Mouse (Mus musculus): ENCODE measurements around the gene Med4. TPM values are rescaled to one million over a fixed set of nuclear protein-coding genes. Genes with fewer than 3 reads are reported as not detected.
"Not testable (repeated sequence)": the region's sequence is repeated elsewhere in the genome, so short reads cannot be mapped to it uniquely, and the experiment has no call there.

Gene Med4
- total RNA-seq, 2 experiments from 2014 or later, result 21.1 to 22.8 TPM

GRCm38 (mm10) chr14:73495753-73496152 lies 14.1 kb upstream of the Med4 start:
- DNase-seq, result peak; percentile 17 to 48
- intact Hi-C loops (cut with DNase I), result no loop called here

GRCm38 (mm10) chr14:73501283-73501682 lies 8.5 kb upstream of the Med4 start:
- intact Hi-C loops (cut with DNase I), result no loop called here
- DNase-seq, result no peak

GRCm38 (mm10) chr14:73501721-73502120 lies 8.1 kb upstream of the Med4 start:
- no peak for DNase-seq
- intact Hi-C loops (cut with DNase I), result loop anchor here (2.0 kb wide), 1 partner anchor 21 kb away; no protein-coding TSS in a partner anchor

GRCm38 (mm10) chr14:73502591-73503184 lies 7.1 kb upstream of the Med4 start:
- intact Hi-C loops (cut with DNase I), result loop anchor here (2.0 kb wide), 1 partner anchor 22 kb away; no protein-coding TSS in a partner anchor

GRCm38 (mm10) chr14:73503237-73503933 lies 6.4 kb upstream of the Med4 start:
- DNase-seq, result peak in 1 of 2 experiments; percentile 13

More at GRCm38 (mm10) chr14:73502591-73503184, 7.1 kb upstream of the Med4 start:
- peak; percentile 48 to 55 for DNase-seq

GRCm38 (mm10) chr14:73506283-73506682 lies 3.5 kb upstream of the Med4 start:
- peak in 1 of 2 experiments; percentile 25 for DNase-seq
- intact Hi-C loops (cut with DNase I), result no loop called here

More at GRCm38 (mm10) chr14:73503237-73503933, 6.4 kb upstream of the Med4 start:
- intact Hi-C loops (cut with DNase I), result loop anchor here (2.0 kb wide), 1 partner anchor 23 kb away; no protein-coding TSS in a partner anchor

- intact Hi-C loops (cut with DNase I), result no loop called here
Measured at GRCm38 (mm10) chr14:73507200-73507599, 2.6 kb upstream of the Med4 start.

GRCm38 (mm10) chr14:73507702-73508376 lies 2.0 kb upstream of the Med4 start:
- intact Hi-C loops (cut with DNase I), result no loop called here
- DNase-seq, result no peak

More at GRCm38 (mm10) chr14:73507200-73507599, 2.6 kb upstream of the Med4 start:
- no peak for DNase-seq

- intact Hi-C loops (cut with DNase I), result no loop called here
- DNase-seq, result no peak
Measured at GRCm38 (mm10) chr14:73508630-73509395, 1.0 kb upstream of the Med4 start.

- DNase-seq, result no peak
- intact Hi-C loops (cut with DNase I), result loop anchor here (10.0 kb wide), 1 partner anchor 1191 kb away; no protein-coding TSS in a partner anchor
Measured at GRCm38 (mm10) chr14:73524136-73524535, 14.3 kb downstream of the Med4 start.

- intact Hi-C loops (cut with DNase I), result loop anchor here (10.0 kb wide), 1 partner anchor 1190 kb away; no protein-coding TSS in a partner anchor
- DNase-seq, result peak; percentile 96 to 97
Measured at GRCm38 (mm10) chr14:73524766-73525448, 15.1 kb downstream of the Med4 start, which contains the start of gene Sucla2. Gene Sucla2 (plus strand): TSS chr14:73525319.

- intact Hi-C loops (cut with DNase I), result loop anchor here (10.0 kb wide), 1 partner anchor 1186 kb away; no protein-coding TSS in a partner anchor
- not testable (repeated sequence) for DNase-seq
Measured at GRCm38 (mm10) chr14:73528661-73529060, 18.8 kb downstream of the Med4 start.

GRCm38 (mm10) chr14:73533755-73534465 lies 24.1 kb downstream of the Med4 start:
- intact Hi-C loops (cut with DNase I), result no loop called here
- DNase-seq, result no peak

GRCm38 (mm10) chr14:73535641-73536040 lies 25.8 kb downstream of the Med4 start:
- no peak for DNase-seq
- intact Hi-C loops (cut with DNase I), result no loop called here

- DNase-seq, result no peak
- intact Hi-C loops (cut with DNase I), result no loop called here
Measured at GRCm38 (mm10) chr14:73543781-73544180, 34.0 kb downstream of the Med4 start.

GRCm38 (mm10) chr14:73547034-73547433 lies 37.2 kb downstream of the Med4 start:
- intact Hi-C loops (cut with DNase I), result no loop called here
- no peak for DNase-seq

- no peak for DNase-seq
- intact Hi-C loops (cut with DNase I), result no loop called here
Measured at GRCm38 (mm10) chr14:73548051-73548450, 38.2 kb downstream of the Med4 start, which contains the start of gene Nudt15. Gene Nudt15 (minus strand): TSS chr14:73548242.

GRCm38 (mm10) chr14:73550291-73550690 lies 40.5 kb downstream of the Med4 start:
- no peak for DNase-seq
- intact Hi-C loops (cut with DNase I), result no loop called here

- no peak for DNase-seq
- intact Hi-C loops (cut with DNase I), result no loop called here
Measured at GRCm38 (mm10) chr14:73550732-73551131, 40.9 kb downstream of the Med4 start.
